Mouse (Mus musculus) spleen, adult 12 weeks (tissue): ENCODE results near the gene Tmem95.
"Not testable (repeated sequence)": the region's sequence is repeated elsewhere in the genome, so short reads cannot be mapped to it uniquely, and the experiment has no call there.

Experiments
- DNase-seq: peaks from one replicate; pipeline ENCODE4 v3.0.0; 2022; ENCODE audit warnings: low spot score

The Tmem95 gene

DNA sequence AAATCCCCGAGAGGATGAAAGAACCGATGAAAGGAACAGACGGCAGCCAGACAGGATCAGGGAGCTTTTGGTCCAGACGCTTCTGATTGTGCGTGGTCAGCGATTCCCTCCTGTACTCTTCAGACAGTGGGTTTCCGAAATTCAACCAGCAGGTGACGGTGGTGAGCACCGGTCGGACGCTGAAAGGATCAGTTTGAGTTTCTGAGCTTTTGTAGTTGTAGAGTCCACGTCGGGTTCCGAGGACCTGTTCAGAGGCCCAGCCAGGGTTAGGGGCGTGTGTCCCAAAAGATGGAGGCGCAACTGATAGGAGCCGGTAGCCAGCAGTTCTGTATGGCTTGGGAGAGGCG lies 2.7 kb upstream of the Tmem95 start:
- peak; percentile 69 for DNase-seq

DNA sequence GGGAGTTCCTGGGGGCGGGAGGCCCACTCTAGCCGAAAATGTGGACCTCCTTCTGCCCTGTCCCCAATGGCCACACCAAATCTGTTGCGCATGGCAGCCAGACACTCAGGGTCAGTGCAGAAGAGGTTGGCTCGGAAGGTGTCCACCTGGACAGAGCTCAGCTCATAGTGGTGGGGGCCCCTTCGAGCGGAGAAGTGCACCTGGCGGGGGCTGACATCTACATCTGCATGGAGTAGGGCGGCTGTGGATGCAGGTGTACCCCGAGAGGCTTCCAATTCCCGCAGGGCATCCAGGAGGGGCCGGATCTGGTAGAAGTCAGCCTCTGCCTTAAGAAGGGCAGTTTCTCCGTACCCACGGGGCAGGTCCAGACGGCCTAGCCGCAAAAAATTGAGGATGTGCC lies 1.9 kb upstream of the Tmem95 start:
- DNase-seq, result no peak

DNA sequence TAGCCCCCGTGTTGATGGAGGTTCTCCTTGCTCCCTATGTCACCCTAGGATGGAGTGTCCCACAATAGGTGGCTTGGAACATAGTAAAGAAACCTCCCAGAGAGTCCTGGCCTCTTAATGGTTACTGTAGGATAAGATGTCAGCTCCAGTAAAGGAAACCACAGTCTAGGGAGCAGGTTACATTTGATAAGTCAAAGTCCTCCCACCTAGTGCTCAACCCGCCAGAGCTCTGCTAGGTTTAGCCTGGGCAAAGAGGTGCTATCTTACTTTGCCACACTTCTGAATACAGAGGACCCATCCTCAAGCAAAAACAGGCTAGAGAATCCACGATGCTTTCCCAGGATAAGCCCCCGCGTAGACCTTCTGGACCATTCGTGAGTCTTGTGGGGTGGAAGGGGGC lies 1.1 kb upstream of the Tmem95 start:
- DNase-seq, result no peak

DNA sequence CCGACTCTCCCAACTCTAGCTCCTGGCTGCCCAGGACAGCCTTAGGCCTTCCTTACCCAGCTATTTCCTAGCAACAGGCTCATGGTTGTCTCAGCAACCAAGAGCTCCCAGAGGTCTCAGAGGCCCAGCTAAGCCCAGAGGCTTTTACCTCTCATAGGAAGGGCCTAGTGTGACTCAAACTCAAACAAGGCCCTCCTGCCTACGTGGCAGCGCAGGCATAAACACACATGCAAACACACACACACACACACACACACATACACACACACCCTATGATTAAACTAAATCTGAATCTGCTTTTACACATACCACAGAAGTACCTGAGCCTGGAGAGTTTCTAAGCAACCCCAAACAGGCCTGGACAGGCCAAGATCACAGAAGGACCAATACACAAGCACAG lies 581 bp upstream of the Tmem95 start:
- DNase-seq, result no peak

DNA sequence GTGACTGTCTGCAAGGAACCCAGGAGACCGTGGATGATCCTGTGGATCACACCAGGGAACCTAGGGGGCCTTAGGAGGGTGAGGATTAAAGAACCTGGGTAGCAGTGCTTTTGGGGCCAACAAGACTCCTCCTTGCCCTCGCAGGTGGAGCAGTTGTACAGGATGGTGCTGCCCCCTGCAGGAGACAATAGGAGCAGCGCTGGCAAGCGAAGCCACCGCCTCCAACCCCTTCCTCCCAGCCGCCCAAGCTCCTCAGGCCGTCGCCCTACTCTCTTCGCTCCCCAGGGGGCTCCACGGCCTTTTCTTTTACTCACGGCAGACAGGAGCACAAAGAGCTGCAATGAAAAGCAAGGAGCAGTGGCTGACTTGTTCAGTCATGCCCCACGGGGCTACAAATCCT lies 951 bp downstream of the Tmem95 start:
- DNase-seq, result peak; percentile 78

DNA sequence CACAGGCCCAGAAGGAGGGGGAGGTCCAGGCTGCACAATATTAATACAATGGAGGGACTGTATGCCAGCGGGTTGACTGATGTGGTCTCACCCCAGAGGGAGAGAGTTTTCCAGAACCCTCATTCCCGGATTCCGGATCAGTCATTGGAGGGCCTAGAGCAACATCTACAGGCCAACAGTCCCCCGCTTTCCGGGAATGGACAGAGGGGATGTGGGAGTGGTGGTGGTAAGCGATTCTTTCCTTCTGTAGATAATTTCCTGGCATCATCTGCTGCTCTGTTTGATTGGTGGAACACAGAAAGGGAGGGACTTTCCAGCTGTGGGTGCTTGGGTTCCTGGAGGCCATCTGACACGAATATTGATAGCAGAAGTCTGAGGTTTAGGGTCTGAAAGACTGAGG lies 1.6 kb downstream of the Tmem95 start:
- DNase-seq, result no peak

DNA sequence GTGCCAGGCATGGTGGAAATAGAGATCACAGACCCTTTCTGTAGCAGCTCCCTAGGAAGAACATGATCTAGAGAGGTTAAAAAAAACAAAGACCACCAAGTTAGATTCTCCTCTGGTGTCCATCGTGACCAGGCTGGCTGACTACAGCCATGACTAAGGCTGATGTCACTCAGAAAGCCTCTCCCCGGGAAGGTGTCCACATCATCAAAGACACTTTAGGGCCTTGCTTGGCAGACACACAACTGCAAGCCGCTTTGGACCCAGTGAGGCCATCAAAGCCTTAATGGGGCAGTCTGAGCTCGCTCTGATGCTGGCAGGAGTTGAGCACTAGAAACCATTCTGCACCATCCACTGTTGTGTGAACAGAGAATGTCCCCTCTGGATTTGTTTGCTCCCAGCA lies 5.4 kb downstream of the Tmem95 start:
- no peak for DNase-seq

DNA sequence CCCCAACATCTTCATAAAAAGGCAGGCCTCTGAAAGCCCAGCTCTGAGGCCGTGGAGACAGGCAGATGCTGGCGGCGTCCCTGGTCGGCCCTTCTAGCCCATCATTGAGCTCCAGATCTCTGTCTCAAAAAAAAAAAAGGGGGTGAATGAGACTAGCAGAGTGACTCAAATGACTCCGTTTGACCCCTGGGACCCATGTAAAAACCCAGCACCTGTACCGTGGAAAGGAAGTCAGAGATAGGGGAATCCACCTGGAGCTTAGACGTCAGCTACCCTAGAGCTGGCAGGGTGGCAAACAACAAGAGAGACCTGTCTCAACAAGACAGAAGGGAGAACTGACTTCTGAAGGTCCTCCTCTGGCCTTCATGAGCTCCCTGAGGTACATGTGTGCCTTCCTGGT lies 6.0 kb downstream of the Tmem95 start:
- DNase-seq, result no peak

DNA sequence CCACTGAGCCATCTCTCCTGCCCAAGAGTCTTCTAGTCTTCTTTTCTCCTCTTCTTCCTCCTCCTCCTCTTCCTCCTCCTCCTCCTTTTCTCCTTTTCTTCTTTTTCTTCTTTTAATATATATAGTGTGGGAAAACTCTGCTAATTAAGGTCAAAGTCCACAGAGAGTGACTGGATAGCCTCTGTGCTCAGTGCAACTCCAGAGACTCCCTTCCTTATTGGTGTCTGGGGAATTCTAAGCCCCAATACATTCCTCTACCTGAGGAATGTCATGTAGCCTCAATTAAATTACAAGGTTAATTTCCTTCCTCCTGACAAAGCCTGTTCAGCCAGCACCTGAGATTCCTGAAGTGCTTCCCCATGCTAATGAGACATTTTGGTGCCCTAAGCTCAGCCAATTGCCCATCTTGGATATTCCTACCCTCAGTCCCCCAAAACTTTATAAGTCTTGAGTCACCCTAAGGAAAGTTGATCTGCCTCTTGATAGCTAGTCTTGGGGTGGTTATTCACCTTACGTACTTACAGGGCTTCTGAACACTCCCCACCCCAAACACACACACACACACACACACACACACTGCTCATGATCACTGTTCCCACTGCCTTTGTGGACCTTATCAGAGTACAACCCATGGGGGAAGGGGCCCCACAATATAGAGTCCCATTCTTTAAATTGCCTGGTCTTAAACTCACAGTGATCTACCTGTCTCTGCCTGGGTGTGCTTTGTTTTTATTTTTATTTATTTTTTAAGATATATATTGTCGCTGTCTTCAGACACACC lies 7.3 kb downstream of the Tmem95 start:
- no peak for DNase-seq

DNA sequence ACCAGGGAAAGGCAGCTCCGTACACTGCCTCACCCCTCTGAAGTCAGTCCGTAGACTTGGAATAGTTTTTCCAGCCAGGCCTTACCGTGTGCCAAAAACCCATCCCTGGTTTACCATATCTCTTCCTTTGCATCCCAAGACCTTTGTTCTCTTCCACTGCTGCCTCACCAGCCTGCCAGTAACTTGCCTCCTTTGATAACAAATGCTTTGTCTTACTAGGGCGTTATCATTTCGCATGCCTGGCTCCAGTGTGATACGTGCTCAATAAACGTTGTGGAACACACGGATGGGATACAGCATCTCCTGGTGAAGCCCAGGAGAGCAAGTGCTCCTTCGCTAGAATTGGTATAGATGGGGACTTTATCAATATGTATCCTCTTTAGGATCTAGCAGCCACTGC lies 10.5 kb downstream of the Tmem95 start:
- DNase-seq, result no peak

DNA sequence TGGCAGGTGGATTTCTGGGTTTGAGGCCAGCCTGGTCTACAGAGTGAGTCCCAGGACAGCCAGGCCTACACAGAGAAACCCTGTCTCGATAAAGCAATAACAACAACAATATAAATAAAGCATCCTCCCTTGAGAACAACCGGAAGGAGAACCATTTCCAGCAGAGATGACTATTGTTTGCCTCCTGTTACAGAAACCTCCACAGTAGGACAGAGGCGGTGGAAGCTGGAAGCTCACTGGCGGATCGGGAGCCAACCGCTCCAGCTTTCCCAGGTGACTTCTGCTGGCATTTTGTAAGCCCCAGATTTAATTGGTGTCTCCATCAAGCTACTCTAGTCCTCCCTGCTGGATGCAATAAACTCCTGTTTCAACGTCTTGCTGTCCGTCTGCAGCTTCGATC lies 12.3 kb downstream of the Tmem95 start:
- no peak for DNase-seq

DNA sequence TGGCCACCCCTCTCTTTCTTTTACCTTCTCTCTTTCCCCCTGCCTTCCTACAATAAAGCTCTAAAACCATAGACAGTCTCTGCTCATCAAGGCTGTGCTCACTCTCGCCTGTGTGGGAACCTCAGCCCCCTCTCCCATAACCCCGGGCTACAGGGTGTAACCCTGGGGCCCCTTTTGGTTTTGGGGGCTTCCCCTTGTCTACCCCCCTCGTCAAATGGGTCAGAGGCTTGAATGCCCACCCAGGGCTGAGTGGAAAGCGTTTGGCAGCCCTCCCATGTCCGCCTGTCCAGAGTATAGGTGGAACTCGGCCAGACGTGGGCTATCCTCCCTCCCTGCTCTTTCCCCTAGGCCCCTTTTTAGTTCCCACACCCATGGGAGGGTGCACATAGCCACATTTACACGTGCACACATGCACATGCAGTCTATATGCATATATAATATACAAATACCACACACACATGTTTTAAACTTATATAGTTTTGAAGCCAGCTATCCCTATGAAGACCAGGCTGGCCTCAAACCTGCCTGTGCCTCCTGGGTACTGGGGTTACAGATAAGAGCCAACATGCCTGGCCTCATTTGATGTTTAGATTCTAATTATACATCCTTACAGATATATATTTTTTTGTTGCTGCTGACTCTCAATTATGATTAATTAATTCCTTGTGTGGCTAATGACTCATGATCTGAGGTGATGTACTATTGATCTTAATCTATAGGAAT lies 13.5 kb downstream of the Tmem95 start:
- no peak for DNase-seq

DNA sequence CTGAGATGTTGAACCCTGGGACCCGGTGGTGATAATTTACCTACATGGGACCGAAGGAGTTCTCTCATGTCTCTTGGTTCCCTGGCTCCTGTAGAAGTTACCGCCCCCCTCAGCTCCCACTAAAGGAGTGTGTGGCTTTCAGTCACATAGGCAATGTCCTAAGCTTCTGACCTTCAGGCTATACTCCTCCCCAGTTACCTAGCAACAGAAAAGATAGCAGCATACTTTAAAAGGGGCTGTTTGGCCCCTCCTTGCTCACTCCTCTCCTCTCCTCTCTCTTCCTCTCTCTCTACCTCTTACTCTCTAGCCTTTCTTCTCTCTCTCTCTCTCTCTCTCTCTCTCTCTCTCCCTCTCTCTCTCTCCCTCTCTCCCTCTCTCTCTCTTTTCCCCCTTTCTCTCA lies 14.1 kb downstream of the Tmem95 start:
- not testable (repeated sequence) for DNase-seq

DNA sequence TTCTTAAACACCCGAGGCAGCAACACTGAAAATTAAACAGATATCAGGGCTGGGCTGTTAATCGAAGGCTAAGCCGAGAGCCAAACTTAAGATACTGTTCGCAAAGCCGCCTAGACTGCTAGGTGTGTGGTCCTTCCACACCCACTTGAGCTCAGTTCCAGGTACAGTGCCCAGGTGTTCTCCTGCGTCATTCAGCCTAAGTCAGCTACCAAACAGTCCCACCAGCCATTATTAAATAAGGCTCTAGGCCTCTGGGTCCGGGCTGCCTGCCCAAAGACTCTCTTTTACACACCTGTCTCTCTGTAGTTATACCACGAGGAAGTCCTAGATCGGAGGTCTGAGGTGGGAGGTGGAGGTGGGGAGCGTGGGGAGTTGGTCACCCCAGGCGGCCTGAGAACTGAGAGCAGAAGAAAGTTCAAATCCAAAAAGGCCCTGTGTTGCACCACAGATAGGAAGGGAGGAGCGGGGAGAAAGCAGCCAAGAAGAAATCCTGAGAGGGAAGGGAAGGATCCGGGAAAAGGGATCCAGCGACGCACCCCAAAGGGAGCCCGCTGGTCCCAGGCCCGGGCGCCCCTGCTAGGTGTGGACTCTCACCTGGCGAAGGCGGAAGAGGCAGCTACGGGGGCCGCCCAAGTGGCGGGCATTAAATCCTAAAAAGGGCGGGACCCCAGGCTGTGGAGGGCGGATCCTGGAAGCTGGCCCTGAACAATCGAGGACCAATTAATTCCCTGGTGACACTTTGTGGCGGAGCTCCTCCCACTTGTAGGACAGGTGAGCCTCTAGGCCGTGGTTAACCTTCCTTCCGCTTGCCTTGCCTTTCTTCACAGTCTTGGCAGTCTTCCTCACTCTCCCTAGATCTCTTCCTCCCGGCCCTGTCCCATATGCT lies 19.5 kb downstream of the Tmem95 start, which contains the start of gene Tnk1:
Gene Tnk1 (minus strand): TSS at position 618 of the 886 bp plus-strand sequence.
- peak; percentile 1 for DNase-seq

DNA sequence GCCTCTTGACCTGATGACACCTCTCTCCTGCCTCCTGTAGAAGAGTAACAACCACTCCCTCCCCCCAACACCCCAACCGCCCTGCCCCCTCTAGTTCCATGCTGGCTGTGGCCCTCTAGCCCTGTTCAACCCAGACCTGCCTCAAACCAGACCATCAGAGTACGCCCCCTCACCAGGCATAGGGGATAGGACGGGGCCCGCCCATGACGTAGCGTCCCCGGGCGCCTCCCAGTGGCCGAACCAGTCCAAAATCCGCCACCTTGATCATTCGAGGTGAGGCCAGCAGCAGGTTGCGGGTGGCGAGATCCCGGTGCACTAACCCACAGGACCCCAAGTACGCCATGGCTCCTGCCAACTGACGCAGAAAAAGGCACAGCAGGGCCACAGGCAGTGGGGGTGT lies 22.5 kb downstream of the Tmem95 start:
- DNase-seq, result no peak

DNA sequence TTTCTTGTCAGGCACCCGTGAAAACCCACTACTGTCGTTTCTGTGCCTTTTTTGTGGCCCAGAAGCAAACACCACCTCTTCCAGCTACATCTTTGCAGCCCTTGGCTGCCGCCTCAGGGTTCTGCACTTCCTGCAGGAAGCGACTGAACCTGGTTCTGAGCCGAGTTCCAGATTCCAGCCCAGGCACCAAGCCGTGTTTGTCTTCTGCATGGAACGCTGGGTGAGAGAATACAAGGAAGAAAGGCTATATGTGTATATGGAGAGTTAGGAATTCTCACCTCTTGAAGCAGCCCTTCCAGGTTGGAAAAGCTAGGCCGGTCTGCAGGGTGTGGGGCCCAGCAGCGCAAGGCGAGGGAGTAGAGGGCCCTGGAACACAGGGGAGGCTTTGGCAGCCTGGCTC lies 23.1 kb downstream of the Tmem95 start:
- DNase-seq, result no peak

DNA sequence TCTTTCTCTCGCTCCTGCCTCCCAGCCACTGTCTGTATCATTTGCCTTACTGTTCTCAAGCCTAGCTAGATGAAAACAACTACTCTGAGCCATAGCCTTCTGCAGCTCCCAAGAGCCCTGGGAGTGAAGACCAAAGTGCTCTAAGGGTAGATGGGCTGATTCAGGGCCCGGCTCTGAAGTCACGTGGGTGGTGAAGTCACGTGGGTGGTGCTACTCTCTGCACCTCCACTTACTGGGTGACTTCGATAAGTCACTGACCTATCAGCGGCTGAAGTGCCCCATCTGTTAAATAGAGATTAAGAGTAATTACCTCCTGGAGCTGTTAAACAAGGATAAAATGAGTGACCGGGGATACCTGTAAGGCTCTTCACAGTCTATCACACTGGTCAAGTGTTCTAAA lies 23.8 kb downstream of the Tmem95 start:
- peak; percentile 81 for DNase-seq

DNA sequence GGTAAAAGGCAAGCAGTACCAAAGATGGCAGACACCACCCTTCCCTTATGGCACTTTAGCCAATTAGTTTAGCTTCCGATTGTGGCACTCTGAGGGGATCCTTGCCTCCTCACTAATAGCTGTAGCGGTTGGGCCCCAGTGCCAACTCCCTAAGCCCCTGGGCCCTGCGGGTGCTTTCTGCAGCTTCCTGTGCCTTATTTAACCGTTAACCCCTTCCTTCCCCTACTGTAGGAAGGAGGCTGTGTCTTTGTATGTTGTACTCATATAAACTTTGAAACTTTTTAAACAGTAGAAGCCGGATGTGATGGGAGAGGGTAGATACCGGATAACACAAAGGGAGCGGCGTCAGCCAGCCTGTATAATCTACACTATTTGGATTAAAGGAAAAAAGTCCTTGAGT lies 27.1 kb downstream of the Tmem95 start:
- no peak for DNase-seq

DNA sequence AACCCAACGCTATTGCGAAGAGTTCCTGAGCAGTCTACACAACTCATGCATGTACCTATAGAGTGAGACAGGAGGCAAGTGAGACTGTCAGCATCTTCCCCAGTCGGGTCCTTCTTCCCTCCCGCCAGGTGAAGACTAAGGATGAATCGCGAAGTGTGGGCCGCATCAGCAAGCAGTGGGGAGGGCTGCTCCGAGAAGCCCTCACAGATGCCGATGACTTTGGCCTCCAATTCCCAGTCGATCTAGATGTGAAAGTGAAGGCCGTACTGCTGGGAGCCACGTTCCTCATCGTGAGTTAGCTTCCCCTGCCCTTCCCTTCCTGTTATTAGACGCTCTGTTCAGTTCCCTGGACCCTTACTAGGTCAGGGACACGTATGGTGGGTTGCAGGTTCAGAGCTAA lies 27.9 kb downstream of the Tmem95 start:
- no peak for DNase-seq

DNA sequence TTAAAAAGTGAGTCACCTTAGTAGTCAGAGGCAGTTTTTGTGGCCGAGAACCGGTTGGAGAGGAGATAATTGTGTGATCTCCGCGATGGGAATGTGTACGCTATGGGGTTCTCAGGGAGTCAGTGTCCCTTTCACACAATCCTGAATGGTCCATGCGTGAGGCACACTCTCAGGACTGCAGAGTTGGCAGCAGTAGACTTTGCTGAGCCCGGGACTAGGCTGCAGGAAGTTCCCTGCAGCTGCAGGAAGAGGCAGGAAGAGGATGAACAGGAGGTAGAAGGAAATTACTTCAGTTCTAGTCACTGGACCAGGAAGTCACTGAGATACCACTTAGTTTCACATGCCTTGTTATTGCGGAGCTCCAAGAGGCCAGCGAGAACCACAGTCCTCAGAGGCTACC lies 28.7 kb downstream of the Tmem95 start:
- no peak for DNase-seq

DNA sequence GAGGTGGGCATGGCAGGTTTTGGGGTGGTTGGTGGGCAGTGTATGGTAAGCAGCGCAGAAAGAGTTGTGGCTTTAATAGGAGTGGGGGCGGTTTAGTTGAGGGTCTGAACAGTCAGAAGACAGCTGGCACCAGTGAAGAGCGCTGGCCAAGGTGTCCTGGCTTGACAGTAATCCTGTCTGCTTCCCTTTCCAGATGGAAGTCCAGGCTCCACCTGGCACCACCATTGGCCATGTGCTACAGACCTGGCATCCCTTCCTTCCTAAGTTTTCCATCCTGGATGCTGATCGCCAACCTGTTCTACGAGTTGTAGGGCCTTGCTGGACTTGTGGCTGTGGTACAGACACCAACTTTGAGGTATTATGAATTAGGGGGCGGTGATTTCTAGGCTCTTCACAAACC lies 29.8 kb downstream of the Tmem95 start:
- no peak for DNase-seq

DNA sequence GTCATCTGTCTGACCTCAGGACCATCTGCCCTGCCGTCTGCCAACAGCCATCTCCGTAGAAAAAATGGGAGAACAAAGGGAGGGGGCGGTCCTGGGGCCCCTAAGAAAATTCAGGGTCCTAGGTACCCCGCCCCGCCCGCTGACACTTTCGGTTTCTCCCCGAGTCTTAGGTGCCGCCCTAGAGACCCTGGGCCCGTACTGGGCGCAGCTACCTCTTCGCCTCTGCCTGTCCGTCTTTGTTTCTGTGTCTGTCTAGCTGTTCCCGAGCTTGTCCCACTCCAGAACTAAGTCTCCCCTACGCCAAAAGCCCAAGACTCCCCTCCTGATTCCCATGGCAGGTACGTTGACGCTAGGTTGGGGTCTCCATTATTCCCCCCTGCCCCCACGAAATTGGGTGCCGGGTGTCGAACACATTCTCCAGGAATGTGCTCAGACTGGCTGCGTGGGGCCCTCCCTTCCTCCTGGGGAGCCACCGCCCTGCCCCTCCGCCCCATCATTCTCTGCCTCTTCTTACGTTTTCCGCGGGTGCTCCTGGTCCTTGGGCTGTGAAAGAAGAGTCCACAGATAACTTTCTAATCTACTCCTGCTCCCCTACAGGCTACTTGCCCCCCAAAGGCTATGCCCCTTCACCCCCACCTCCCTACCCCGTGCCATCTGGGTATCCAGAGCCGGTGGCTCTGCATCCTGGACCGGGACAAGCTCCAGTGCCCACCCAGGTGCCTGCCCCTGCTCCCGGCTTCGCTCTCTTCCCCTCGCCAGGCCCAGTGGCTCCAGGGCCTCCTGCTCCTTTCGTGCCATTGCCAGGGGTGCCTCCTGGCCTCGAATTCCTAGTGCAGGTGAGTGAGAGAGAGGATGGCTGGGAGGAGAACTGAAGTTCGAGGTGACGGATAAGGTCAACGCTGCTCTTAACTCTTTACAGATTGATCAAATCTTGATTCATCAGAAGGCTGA lies 30.8 kb downstream of the Tmem95 start:
- DNase-seq, result peak; percentile 39
